Mouse (Mus musculus): ENCODE measurements around the gene P4hb.

The P4hb gene

GRCm38 (mm10) chr11:120572752-120573584 lies at the start of gene P4hb:
P4hb (minus strand) TSS chr11:120573253.
- peak; percentile 99 for DNase-seq

DNA sequence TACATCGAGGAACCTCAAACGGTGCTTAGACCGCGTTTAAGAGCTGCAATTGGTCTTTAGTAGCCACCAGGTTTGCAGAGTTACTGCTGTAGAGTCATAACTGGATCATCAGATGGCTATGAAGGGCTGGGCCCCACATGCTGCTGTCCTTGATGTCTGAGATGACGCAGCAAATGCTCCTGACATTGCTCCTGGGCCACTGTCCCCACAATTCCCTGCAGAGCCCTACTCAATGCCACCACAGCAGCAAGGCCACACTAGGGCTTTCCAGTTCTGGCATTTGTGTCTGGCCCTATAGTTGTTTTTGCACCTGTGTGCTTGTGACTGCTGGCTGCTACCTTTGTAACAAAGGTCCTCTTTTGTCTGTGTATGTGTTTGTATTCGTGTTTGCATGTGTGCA lies 49.8 kb upstream of the P4hb start:
- DNase-seq: no peak

- DNase-seq: no peak
Measured at GRCm38 (mm10) chr11:120620195-120620594, 47.1 kb upstream of the P4hb start.

DNA sequence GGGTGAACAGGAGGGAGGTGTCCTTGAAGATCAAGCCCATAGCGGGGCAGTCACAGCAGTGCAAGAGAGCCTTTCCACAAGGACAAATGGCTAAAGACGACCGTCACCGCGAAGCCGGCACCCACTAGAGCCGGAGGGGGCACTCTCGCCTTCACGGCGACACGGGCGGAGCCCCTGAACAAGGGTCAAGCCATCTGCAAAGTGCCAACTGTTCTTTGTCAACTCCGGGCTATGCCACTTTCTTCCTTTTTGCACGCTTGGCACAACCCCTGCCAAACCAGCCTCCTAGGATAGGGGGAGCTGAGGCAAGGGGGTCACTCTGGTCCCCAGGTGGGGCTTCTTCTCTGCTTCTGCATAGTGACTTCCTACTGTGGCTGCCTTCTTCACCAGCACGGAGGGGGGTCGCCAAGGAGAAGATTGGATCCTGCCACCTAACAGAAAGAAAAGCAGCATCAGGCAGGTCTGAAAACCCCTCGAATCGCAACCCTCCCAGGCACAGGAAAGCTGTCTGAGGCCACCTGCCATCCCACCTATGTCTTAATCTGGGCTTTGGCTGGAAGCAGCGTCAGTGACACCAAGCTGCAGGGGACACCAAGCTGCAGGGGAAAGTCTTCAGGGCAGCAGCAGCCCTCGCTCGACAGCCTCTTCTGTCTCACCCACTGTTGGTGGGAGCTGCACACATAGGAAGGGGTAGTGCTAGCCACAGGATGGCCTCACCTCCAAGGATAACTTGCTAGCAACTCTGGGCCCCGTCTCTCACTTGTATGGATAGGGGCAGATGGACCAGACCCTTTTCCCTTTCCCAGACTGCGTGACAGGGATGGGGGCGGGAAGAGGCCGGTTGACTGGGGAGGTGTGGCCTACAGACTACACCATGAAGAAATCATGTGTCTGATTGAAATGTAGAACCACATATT lies 45.8 kb upstream of the P4hb start:
- DNase-seq: peak in 1 of 2 experiments; percentile 29

GRCm38 (mm10) chr11:120617519-120618112 lies 44.6 kb upstream of the P4hb start, which contains the start of gene Pcyt2:
Pcyt2 (minus strand) TSS chr11:120617936.
- peak; percentile 87 to 89 for DNase-seq

GRCm38 (mm10) chr11:120616617-120617294 lies 43.7 kb upstream of the P4hb start:
- no peak for DNase-seq

GRCm38 (mm10) chr11:120615606-120616203 lies 42.7 kb upstream of the P4hb start:
- DNase-seq: no peak

- no peak for DNase-seq
Measured at GRCm38 (mm10) chr11:120615167-120615566, 42.1 kb upstream of the P4hb start.

DNA sequence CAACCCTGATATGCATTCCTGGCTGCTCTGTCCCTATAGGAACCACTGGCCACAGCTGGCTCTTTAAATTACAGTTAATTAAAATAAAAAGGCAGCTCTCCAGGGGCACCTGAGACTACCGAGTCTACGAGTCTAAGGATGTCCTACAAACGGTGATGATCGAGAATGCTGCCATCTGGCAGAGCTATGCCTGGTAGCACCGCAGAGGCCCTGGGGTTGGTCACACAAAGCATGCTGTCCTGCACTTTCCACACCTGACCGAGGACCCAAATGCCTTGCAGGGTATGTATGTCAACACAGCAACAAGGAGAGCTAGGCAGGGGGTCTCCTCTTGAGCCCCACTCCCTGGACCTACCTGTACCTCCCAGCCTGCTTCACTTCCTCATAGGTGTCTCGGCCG lies 40.9 kb upstream of the P4hb start:
- DNase-seq: no peak

DNA sequence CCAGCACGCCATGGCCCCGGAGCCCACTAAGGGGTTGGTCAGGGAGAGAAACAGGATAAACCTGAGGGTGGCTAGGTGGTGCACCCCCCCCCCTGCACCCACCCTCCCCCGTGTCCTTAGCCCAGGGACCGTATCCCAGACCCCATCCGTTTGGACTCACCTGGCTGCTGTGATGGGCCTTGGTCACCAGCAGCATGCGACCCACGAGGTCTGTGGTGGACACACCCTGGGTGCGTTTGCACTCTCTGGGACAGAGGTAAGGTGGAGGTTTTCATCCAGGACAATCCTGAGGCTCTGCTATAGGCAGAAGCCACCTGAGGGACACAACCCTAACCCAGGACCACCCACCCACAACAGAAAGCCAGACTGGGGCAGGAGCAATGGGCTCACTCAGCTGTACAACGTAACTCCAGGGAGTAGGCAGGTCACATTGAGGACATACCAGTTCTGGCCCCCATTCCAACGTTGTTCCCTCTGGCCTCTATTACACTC lies 40.5 kb upstream of the P4hb start:
- DNase-seq: no peak

DNA sequence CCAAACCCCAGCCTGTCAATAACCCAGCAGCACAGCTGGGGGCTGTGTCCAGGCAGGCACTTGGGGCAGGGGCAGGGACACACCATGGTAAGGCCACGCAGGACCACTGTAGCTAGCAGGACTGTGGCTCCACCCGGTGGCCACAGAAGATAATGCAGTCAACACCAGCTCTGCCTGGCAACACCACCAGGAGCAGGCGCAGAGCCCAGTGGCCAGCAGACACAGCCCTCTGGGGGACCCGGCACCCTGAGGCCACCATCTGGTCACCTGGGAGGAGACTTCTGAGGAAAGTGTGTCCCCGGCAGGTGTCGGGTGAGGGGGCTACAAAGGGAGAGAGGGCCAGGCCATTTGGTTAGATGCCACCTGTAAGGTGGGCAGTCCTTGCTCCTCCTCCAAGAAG lies 39.7 kb upstream of the P4hb start:
- peak in 1 of 2 experiments; percentile 51 for DNase-seq

- no peak for DNase-seq
Measured at GRCm38 (mm10) chr11:120610477-120611046, 37.5 kb upstream of the P4hb start.

DNA sequence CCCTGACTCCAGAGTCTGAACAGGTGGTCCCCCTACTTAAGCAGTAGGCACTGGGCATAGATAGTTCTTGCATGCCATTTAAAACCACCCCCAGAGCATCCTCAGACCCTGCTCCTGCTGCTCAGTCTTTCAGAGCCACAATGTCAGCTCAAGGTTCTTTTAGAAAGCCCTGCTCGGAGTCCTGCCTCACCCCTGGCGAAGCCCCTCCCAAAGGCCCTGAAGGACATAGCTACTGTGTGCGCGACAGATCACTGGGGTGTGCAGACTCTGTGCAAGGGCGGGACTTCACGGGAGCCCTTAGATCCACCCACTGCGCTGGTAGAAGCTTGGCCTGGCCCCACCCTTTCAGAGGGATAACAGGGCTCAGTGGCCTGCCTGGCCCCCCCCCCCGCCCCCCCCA lies 36.2 kb upstream of the P4hb start:
- no peak for DNase-seq

DNA sequence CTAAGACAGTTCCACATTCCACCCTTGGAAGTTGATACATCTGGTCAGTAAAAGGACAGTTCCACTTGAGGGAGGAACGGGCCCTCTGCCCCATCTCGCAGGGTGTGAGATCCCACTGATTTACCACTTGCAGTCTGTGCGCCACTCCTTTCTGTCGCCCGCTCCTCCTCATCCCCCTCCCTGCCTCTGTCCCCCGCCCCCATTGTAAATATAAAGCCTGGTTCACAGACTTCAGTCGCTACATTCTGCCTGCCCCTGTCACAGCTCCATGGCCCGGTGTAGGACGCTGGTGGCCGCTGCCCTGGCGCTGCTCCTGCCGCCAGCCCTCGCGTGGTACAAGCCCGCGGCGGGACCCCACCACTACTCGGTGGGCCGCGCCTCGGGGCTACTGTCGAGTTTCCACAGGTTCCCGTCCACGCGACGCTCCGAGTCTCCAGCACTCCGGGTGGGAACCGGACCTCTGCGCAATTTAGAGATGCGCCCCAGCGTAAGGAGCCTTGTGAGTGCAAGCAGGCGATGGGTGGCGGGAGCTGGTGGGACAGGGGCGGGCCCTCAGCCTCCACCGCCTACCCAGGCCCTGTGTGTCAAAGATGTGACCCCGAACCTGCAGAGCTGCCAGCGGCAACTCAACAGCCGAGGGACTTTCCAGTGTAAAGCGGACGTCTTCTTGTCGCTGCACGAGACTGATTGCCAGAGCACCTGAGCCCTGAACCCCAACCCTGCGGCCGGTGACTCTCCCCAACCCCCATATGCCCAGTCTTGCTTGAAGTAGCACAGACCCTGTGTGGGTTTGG lies 35.4 kb upstream of the P4hb start, which contains the start of gene Npb:
Npb (plus strand) TSS at position 237 of the 794 bp plus-strand sequence.
- DNase-seq: no peak

GRCm38 (mm10) chr11:120606764-120607163 lies 33.7 kb upstream of the P4hb start:
- no peak for DNase-seq

DNA sequence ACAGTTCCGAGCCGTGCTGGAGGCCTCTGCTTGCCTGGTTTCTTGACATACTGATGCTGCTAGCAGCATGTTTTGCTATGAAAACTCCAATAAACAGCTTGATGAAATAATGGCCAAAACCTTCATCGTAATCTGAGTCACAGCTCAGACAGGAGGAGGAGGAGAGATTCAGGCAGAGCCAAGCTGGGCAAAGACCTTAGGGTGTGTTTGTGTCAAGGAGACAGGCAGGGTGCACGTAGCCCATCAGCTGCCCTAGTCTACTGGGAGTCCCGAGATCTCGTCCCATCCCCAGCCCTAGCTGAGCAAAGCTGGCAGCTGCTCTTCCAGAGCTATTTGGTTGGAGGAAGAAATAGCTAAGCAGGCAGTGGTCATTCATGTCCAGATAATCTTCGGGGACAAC lies 32.6 kb upstream of the P4hb start:
- DNase-seq: no peak

- no peak for DNase-seq
Measured at GRCm38 (mm10) chr11:120603545-120603944, 30.5 kb upstream of the P4hb start.

DNA sequence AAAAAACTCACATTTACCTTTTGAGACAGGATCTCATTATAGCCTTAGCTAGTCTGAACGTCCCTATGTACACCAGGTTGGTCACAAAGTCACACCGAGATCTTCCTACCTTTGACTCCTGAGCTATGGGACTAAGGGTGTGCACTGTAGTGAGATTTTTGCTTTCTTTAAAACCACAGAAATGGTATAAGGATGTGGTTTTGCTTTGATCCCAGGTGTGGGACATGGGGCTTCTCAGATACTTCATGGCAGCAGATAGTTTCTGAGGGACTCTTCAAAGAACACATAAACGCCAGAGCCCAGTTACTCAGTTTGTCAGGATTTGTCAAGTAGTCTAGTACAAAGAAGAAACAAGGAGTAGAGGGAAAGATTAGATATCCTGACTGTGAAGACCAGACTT lies 27.7 kb upstream of the P4hb start:
- no peak for DNase-seq

- DNase-seq: no peak
Measured at GRCm38 (mm10) chr11:120598990-120599549, 26.0 kb upstream of the P4hb start.

DNA sequence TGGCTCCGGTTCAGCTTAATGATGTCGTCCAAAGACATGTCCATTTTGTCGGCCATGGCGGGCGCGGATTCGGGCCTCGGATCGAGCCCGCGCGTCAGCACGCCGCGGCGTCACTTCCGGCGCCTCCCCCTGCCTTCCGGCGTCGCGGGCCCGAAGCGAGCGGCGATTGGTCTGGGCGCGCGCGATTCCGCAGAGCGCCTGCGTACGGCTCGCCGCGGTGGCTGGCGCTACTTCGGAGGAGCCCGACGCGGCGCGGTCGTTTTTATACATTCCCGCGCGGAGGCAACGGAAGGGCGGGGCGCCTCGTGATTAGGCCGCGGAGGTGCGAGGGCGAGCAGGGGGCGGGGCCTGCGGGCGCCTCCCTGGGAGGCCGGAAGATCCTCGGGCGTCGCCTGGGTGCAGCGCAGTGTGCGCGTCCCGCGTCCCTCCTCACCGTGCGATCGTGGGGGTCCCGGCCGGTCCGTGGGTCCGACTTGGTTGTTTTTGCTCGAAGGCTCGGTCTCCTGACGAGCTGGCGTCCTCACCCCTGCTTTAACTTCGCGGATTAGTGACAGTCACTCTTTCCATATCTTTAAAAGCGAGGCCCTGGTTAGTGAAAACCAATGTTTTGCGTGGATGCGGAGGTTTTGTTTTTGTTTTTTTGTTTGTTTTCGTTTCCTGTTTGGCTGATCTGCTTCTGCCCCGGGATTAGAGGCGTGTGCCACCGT lies 25.4 kb upstream of the P4hb start, which contains the start of the genes Alyref and Anapc11:
Alyref (minus strand) TSS at position 83 of the 707 bp plus-strand sequence.
Anapc11 (plus strand) TSS at position 139 of the 707 bp plus-strand sequence.
- peak; percentile 88 to 89 for DNase-seq
